Mouse (Mus musculus) heart, embryonic 14.5 days (tissue): ENCODE data around the gene Casz1. TPM values are rescaled to one million over a fixed set of nuclear protein-coding genes. Genes with fewer than 3 reads are reported as not detected.

Experiments
- ATAC-seq: fragments of 200-750 bp; cut with Nextera tagmentation; 2 replicates; pipeline ENCODE4 v1.8.0; 2017; ENCODE audit warnings: low read depth, moderate TSS enrichment; ENCODE audit not compliant: insufficient number of reproducible peaks, insufficient read depth, low FRiP score
- H3K27ac ChIP-seq, 2 experiments: fragments of 200-500 bp in 1 of 2; fragments of 300-500 bp in 1 of 2; sonication (generic) in 1 of 2; replicated peaks in 1 of 2; 2 replicates each; pipeline ENCODE4 v1.5.1; 2012 to 2014; ENCODE audit warnings: low read depth in 2 of 2, low read length in 2 of 2, control low read depth in 1 of 2, mild to moderate bottlenecking in 1 of 2, mixed read lengths in 1 of 2; ENCODE audit not compliant: control insufficient read depth in 1 of 2, insufficient read depth in 1 of 2
- H3K27me3 ChIP-seq: fragments of 300-500 bp; sonication (generic); 2 replicates; pipeline ENCODE4 v1.6.1; 2014; ENCODE audit warnings: mild to moderate bottlenecking, low read length, control low read depth; ENCODE audit not compliant: control insufficient read depth, insufficient read depth
- H3K36me3 ChIP-seq: fragments of 300-500 bp; sonication (generic); 2 replicates; pipeline ENCODE4 v1.6.1; 2014; ENCODE audit warnings: mild to moderate bottlenecking, control low read depth, low read length, mixed read lengths; ENCODE audit not compliant: control insufficient read depth, insufficient read depth
- H3K4me1 ChIP-seq, 2 experiments: fragments of 200-500 bp in 1 of 2; fragments of 300-500 bp in 1 of 2; sonication (generic) in 1 of 2; 2 replicates each; pipeline ENCODE4 v1.6.1; 2012 to 2014; ENCODE audit warnings: low read length in 2 of 2, control low read depth in 1 of 2, mixed read lengths in 1 of 2; ENCODE audit not compliant: control insufficient read depth in 2 of 2, insufficient read depth in 2 of 2
- H3K4me2 ChIP-seq: fragments of 300-500 bp; sonication (generic); 2 replicates; pipeline ENCODE4 v1.6.1; 2014; ENCODE audit warnings: mild to moderate bottlenecking, low read length
- H3K4me3 ChIP-seq, 2 experiments: fragments of 200-500 bp in 1 of 2; fragments of 300-500 bp in 1 of 2; sonication (generic) in 1 of 2; 2 replicates each; pipeline ENCODE4 v1.5.1; 2012 to 2014; ENCODE audit warnings: low read length in 2 of 2, mild to moderate bottlenecking in 2 of 2, control low read depth in 1 of 2, low read depth in 1 of 2, moderate library complexity in 1 of 2; ENCODE audit not compliant: control insufficient read depth in 1 of 2, insufficient read depth in 1 of 2
- H3K9ac ChIP-seq: fragments of 300-500 bp; sonication (generic); 2 replicates; pipeline ENCODE4 v1.6.1; 2014; ENCODE audit warnings: mild to moderate bottlenecking, low read length
- H3K9me3 ChIP-seq: fragments of 300-500 bp; sonication (generic); 2 replicates; pipeline ENCODE4 v1.6.1; 2016; ENCODE audit warnings: low read length, control low read depth; ENCODE audit not compliant: control insufficient read depth
- WGBS: fragments of 180-500 bp; shearing (Covaris S2); extraction: QIAGEN DNeasy Blood & Tissue Kit; methylation state at CpG from one replicate; pipeline ENCODE4 v1.1.7; 2014; 5-methylcytosine and 5-hydroxymethylcytosine counted together
- polyA plus RNA-seq: library from polyadenylated mRNA; unstranded; fragments of >200 nt; fragmentation: Nextera tagmentation; extraction: Ambion mirVana; gene quantifications from 2 replicates; pipeline ENCODE4 v1.2.1, GENCODE M21; 2014

Gene Casz1
- polyA plus RNA-seq, 1 experiment from 2014 or later, result 24.6 TPM

- no peak overlapping the region for H3K4me3 ChIP-seq
- peaks cover 67 to 94% of the 10 kb centered on the region in 2 experiments for H3K4me1 ChIP-seq
Measured at GRCm38 (mm10) chr4:148906806-148907205, 102.6 kb downstream of the Casz1 start.

GRCm38 (mm10) chr4:148908214-148908681, 104.0 kb downstream of the Casz1 start:
- no peak for ATAC-seq
- Histone ChIP-seq H3K4me3 (no peak overlapping the region), H3K27ac (peak overlapping the region; percentile 73 to 93), H3K4me1 (peaks cover 75 to 100% of the 10 kb centered on the region in 2 experiments), H3K9ac (peak overlapping the region; percentile 68), H3K27me3 (no peaks in the 10 kb centered on the region; the same call in 1 of the 2 replicates), H3K9me3 (no peaks in the 10 kb centered on the region), H3K4me2 (0 out of 2 replicates have a peak overlapping the region, but pooled peaks have one; percentile 39), H3K36me3 (peaks cover 11% of the 10 kb centered on the region; the same call in 1 of the 2 replicates)
- 69% methylated on average over 11 of the region's 11 CpGs for WGBS

More at GRCm38 (mm10) chr4:148906806-148907205, 102.6 kb downstream of the Casz1 start:
- no peaks in the 10 kb centered on the region; the same call in 1 of the 2 replicates for H3K27me3 ChIP-seq
- no peak overlapping the region for H3K4me2 ChIP-seq
- ATAC-seq, result no peak
- H3K27ac ChIP-seq, result peak overlapping the region in 1 of 2 experiments; percentile 93; a peak in 2 of 4 replicates
- no peak overlapping the region; the same call in 1 of the 2 replicates for H3K9ac ChIP-seq
- WGBS, result 64% methylated on average over 10 of the region's 10 CpGs
- H3K36me3 ChIP-seq, result peaks cover 13% of the 10 kb centered on the region; the same call in 1 of the 2 replicates
- H3K9me3 ChIP-seq, result no peaks in the 10 kb centered on the region

GRCm38 (mm10) chr4:148908760-148909510, 104.7 kb downstream of the Casz1 start:
- 41% methylated on average over 15 of the region's 15 CpGs for WGBS
- peak overlapping the region; percentile 39 for H3K4me2 ChIP-seq
- peaks cover 75 to 100% of the 10 kb centered on the region in 2 experiments for H3K4me1 ChIP-seq

GRCm38 (mm10) chr4:148909566-148909965, 105.3 kb downstream of the Casz1 start:
- ATAC-seq, result no peak
- no peaks in the 10 kb centered on the region for H3K27me3 ChIP-seq
- peaks cover 78 to 100% of the 10 kb centered on the region in 2 experiments for H3K4me1 ChIP-seq
- WGBS, result 48% methylated on average over 11 of the region's 11 CpGs
- peak overlapping the region; percentile 68 for H3K9ac ChIP-seq
- no peaks in the 10 kb centered on the region for H3K9me3 ChIP-seq
- H3K4me3 ChIP-seq, result no peak overlapping the region
- peak overlapping the region; percentile 73 to 93 for H3K27ac ChIP-seq
- H3K4me2 ChIP-seq, result peak overlapping the region; percentile 39
- H3K36me3 ChIP-seq, result 0 out of 2 replicates have a peak, but pooled peaks cover 6% of the 10 kb centered on the region

More at GRCm38 (mm10) chr4:148908760-148909510, 104.7 kb downstream of the Casz1 start:
- Histone ChIP-seq H3K36me3 (0 out of 2 replicates have a peak, but pooled peaks cover 7% of the 10 kb centered on the region), H3K9ac (peak overlapping the region; percentile 68), H3K27ac (peak overlapping the region; percentile 73 to 93), H3K27me3 (no peaks in the 10 kb centered on the region), H3K9me3 (no peaks in the 10 kb centered on the region), H3K4me3 (no peak overlapping the region)
- no peak; the same call in 1 of the 2 replicates for ATAC-seq

GRCm38 (mm10) chr4:148912134-148912533, 107.9 kb downstream of the Casz1 start:
- no peaks in the 10 kb centered on the region for H3K36me3 ChIP-seq
- no peaks in the 10 kb centered on the region for H3K9me3 ChIP-seq
- no peaks in the 10 kb centered on the region for H3K27me3 ChIP-seq
- H3K4me2 ChIP-seq, result peak overlapping the region; percentile 30
- no peak overlapping the region for H3K4me3 ChIP-seq
- ATAC-seq, result no peak
- WGBS, result 13% methylated on average over 7 of the region's 7 CpGs
- H3K4me1 ChIP-seq, result peaks cover 69 to 85% of the 10 kb centered on the region in 2 experiments
- peak overlapping the region; percentile 75 to 87 for H3K27ac ChIP-seq
- peak overlapping the region; percentile 42 for H3K9ac ChIP-seq

GRCm38 (mm10) chr4:148912826-148913590, 108.8 kb downstream of the Casz1 start:
- Histone ChIP-seq H3K36me3 (no peaks in the 10 kb centered on the region), H3K4me3 (no peak overlapping the region), H3K27me3 (no peaks in the 10 kb centered on the region), H3K4me2 (peak overlapping the region; percentile 30; the same call in 1 of the 2 replicates), H3K9ac (peak overlapping the region; percentile 42), H3K27ac (peak overlapping the region; percentile 75 to 87), H3K4me1 (peaks cover 65 to 80% of the 10 kb centered on the region in 2 experiments), H3K9me3 (no peaks in the 10 kb centered on the region)
- WGBS, result 42% methylated on average over 8 of the region's 8 CpGs
- no peak for ATAC-seq
